Mouse (Mus musculus) megakaryocyte, embryonic 14.5 days (primary cell): Measurements from ENCODE around the gene Havcr2.

Experiments used
- FLI1 ChIP-seq: IDR thresholded peaks from 2 replicates; pipeline ENCODE4 v1.6.1; 2012; ENCODE audit warnings: low read length, inconsistent platforms, mixed read lengths
- GATA1 ChIP-seq: IDR thresholded peaks from 3 replicates; pipeline ENCODE4 v1.6.1; 2012; ENCODE audit warnings: mixed read lengths, low read length, inconsistent platforms, borderline replicate concordance

GRCm38 (mm10) chr11:46446150-46446549 lies 8.6 kb upstream of the Havcr2 start:
- TF ChIP-seq GATA1 (no peak), FLI1 (no peak)
